Mouse (Mus musculus) liver, adult (tissue): ENCODE results near the gene Prkce.

Experiments used
- GATA4 ChIP-seq: IDR thresholded peaks from 2 replicates; pipeline ENCODE4 v1.6.1; 2014; ENCODE audit warnings: mild to moderate bottlenecking, low read length; ENCODE audit not compliant: insufficient replicate concordance

Gene Prkce

GRCm38 (mm10) chr17:86453673-86454350 lies 286.2 kb downstream of the Prkce start:
- TF ChIP-seq GATA4: no peak

GRCm38 (mm10) chr17:86454351-86454706 lies 286.7 kb downstream of the Prkce start:
- no peak for TF ChIP-seq GATA4

DNA sequence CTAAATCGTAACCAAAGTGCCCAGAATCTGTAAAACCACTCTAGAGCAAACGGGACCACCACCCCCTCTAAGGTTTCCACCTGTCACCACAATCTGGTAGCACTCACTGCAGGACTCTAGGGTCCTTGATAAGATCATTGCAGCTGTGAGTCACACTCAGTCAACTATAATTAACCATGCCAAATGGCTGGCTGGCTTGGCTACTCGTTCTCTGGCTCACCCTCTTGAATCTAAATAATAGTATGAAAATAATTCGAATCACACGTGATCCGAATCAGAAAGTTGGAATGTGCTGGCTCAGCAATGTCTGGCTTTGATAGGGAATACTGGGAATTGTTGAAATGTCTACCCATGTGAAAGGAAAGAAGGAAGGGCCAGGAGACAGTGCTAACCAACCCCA lies 288.9 kb downstream of the Prkce start:
- TF ChIP-seq GATA4: no peak

DNA sequence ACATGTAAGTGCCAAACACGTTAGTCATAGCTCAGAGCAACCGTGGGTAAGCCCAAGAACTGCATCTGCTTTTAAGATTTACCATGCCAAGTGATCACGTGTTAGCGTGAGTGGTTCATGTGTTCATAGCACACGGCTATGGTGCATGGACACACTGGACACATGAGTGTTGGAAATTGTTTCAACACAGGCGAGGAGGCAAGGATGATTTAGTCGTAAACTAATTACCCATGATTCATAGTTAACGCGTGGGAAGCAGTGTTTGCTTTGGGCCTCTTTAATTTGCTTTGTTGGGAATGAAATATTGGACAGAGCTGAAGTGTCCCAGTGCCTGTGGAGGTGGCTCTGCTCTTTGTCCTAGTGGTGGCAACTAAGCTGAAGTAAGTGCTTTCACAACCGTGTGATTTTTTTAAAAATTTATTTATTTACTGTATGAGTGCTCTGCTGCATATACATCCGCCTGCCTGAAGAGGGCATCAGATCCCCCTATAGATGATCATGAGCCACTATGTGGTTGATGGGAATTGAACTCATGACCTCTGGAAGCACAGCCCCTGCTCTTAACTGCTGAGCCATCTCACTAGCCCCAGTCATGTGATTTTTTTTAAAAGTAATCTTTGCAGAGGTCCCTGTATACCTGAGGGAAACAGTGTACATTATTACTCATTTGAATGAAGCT lies 290.9 kb downstream of the Prkce start:
- TF ChIP-seq GATA4: no peak

DNA sequence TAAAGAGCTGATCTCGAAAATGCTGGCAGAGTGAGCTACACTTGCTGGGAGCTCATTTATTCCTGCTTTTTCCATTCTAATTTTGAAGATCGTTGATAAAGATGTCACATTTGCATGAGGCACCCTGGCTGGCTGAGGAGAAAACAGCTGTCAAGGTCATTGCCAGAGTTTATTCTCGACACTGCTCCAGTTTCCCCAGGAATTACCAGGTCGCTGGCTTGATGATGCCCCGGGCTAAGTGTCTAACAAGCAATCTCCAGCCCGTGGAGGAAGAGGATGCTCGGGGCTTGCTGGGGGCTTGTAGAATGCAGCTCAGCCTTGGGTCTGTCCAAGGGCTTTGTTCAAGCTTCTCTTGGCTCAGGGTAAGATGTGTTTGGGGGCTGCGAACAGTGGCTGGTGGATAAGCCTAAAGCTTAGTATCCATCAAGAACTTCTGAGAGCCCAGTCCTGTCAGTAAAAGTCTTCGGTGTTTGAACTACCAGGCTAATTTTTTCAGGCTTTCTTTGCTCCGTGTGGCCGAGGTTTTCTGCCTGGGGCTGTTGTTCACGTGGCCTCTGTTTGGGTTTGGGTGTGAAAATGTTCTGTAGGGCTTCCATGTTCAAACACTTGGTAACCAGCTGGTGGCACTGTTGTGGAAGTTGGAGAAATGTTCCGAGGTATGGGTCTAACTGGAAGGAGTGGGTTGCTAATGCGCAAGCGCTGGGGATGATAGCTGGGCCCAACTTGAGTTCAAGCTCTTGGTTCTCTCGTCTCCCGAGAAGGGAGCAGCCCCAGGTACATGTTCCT lies 293.3 kb downstream of the Prkce start:
- no peak for TF ChIP-seq GATA4

GRCm38 (mm10) chr17:86463369-86463768 lies 295.8 kb downstream of the Prkce start:
- TF ChIP-seq GATA4: no peak

DNA sequence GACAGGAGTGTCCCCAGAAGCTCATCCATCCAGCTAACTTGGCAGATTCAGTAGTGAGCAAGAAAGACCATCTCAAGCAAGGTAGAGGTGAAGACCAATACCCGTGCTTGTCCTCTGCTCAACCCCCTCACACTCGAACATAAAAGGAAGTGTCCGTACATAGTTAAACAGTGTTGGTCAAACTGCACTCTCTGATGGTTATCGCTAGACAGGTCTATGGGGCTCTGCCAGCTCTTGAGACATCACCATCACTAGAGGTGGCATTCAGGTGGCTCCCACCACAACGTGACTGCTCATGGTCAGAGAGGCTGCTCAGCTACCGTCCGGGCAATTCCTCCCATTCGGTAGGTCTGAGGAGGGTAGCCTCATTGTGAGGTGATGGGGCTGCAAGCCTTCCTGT lies 296.6 kb downstream of the Prkce start:
- TF ChIP-seq GATA4: peak; percentile 86; the same call in 1 of the 2 replicates

GRCm38 (mm10) chr17:86464689-86465363 lies 297.2 kb downstream of the Prkce start:
- no peak for TF ChIP-seq GATA4

GRCm38 (mm10) chr17:86465865-86466264 lies 298.3 kb downstream of the Prkce start:
- no peak for TF ChIP-seq GATA4

GRCm38 (mm10) chr17:86466412-86466811 lies 298.8 kb downstream of the Prkce start:
- no peak for TF ChIP-seq GATA4

GRCm38 (mm10) chr17:86466871-86467270 lies 299.3 kb downstream of the Prkce start:
- TF ChIP-seq GATA4: no peak

DNA sequence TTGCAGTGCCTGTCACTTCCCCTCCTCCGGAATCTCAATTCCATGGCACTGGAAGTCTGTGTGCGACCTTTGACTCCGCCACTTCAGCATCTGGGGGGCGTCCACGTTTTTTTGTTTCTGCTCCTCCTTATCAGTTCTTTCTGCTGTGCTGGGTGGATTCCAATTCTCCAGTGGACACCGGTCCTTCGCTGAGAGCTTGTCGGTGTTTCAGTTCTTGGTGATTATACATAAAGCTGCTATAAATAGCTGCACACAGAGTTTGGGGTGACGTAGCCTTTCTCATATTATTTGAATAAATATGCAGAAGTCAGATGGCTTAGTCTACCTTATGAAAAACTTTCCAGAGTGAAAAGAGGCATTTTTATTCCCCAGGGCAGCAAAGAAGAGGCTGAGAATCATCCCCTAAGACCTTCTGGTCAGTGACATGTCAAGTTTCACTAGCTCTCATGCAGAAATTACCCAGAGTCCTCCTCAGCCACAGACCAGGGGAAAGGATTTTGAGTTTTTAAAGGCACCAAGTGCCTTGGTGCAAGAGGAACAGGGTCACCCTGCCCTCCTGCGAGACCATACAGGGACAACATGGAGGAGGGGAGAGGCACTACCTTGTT lies 299.8 kb downstream of the Prkce start:
- no peak for TF ChIP-seq GATA4

GRCm38 (mm10) chr17:86467967-86468366 lies 300.4 kb downstream of the Prkce start:
- no peak for TF ChIP-seq GATA4

DNA sequence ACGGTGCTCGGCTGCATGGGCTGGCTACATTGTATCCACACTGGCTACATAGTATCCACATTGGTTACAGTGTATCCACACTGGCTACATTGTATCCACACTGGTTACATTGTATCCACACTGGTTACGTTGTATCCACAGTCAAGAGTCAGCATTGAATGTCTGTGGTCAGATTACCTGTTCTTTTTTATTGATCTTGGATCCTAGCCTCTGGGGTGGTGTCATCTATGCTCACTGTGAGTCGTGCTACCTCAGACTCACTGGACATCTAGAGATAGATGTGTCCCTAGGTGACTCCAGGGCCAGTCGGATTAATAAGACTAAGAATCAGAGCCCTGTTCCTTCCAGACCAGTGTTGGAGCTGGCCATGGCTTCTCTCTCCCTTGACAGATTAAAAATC lies 302.6 kb downstream of the Prkce start:
- no peak for TF ChIP-seq GATA4

DNA sequence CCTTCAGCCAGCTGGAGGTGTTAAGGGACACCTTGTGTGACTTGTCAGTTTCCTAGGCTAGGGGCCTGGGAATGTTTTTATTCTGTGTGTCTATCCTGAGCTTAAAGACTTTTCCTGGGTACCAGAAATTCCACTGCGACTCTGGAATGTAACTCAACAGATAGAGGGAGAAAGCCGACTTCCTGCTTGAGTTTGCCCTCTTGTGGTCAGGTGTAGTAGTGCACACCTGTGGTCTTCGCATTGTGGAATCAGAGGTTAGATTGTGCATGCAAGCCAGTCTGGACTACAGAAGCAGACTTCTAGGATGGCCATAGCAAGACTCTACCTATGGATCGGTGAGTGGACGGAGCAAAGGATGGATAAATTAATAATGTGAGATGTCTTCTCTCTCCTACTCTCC lies 304.1 kb downstream of the Prkce start:
- TF ChIP-seq GATA4: no peak

- TF ChIP-seq GATA4: no peak
Observed at GRCm38 (mm10) chr17:86476674-86477073, 309.1 kb downstream of the Prkce start.

GRCm38 (mm10) chr17:86479406-86479805 lies 311.8 kb downstream of the Prkce start:
- no peak for TF ChIP-seq GATA4
